Mouse (Mus musculus) lung, postnatal 0 days (tissue): ENCODE measurements around the gene Slamf8. TPM values are rescaled to one million over a fixed set of nuclear protein-coding genes. Genes with fewer than 3 reads are reported as not detected.

ENCODE experiments used
- ATAC-seq: fragments of 200-750 bp; cut with Nextera tagmentation; 2 replicates; pipeline ENCODE4 v1.8.0; 2017; ENCODE audit warnings: moderate library complexity
- DNase-seq: peaks from one replicate; pipeline ENCODE4 v3.0.0-alpha.2; 2016; ENCODE audit warnings: low spot score
- H3K27ac ChIP-seq: fragments of 300-500 bp; sonication (generic); 2 replicates; pipeline ENCODE4 v1.5.1; 2014; ENCODE audit warnings: antibody characterized with exemption, mild to moderate bottlenecking, low read length, mixed read lengths
- H3K27me3 ChIP-seq: fragments of 300-500 bp; sonication (generic); replicated peaks from 2 replicates; pipeline ENCODE4 v1.6.1; 2014; ENCODE audit warnings: low read length, mixed read lengths; ENCODE audit not compliant: insufficient read depth
- H3K36me3 ChIP-seq: fragments of 300-500 bp; sonication (generic); 2 replicates; pipeline ENCODE4 v1.6.1; 2014; ENCODE audit warnings: low read length, mixed read lengths; ENCODE audit not compliant: insufficient read depth
- H3K4me1 ChIP-seq: fragments of 300-500 bp; sonication (generic); 2 replicates; pipeline ENCODE4 v1.6.1; 2014; ENCODE audit warnings: antibody characterized with exemption, low read depth, low read length, mixed read lengths; ENCODE audit not compliant: insufficient read depth
- H3K4me2 ChIP-seq: fragments of 300-500 bp; sonication (generic); replicated peaks from 2 replicates; pipeline ENCODE4 v1.6.1; 2014; ENCODE audit warnings: low read depth, mild to moderate bottlenecking, low read length, moderate library complexity, mixed read lengths
- H3K4me3 ChIP-seq: fragments of 300-500 bp; sonication (generic); 2 replicates; pipeline ENCODE4 v1.5.1; 2014; ENCODE audit warnings: low read depth, low read length
- H3K9ac ChIP-seq: fragments of 300-500 bp; sonication (generic); replicated peaks from 2 replicates; pipeline ENCODE4 v1.6.1; 2014; ENCODE audit warnings: low read depth, mild to moderate bottlenecking
- H3K9me3 ChIP-seq: fragments of 300-500 bp; sonication (generic); 2 replicates; pipeline ENCODE4 v1.6.1; 2016; ENCODE audit warnings: low read length, mixed read lengths
- CTCF ChIP-seq: IDR thresholded peaks from 2 replicates; pipeline ENCODE4 v1.5.1; 2016; ENCODE audit warnings: antibody characterized with exemption, mild to moderate bottlenecking
- EP300 ChIP-seq: IDR thresholded peaks from 2 replicates; pipeline ENCODE4 v1.6.1; 2016; ENCODE audit warnings: antibody characterized with exemption, mild to moderate bottlenecking, control low read depth
- WGBS: fragments of 180-500 bp; shearing (Covaris S2); extraction: QIAGEN DNeasy Blood & Tissue Kit; methylation state at CpG from one replicate; pipeline ENCODE4 v1.1.7; 2014; 5-methylcytosine and 5-hydroxymethylcytosine counted together
- polyA plus RNA-seq: library from polyadenylated mRNA; unstranded; fragments of >200 nt; fragmentation: Nextera tagmentation; extraction: Ambion mirVana; gene quantifications from 2 replicates; pipeline ENCODE4 v1.2.1, GENCODE M21; 2015

Gene Slamf8
- polyA plus RNA-seq, 1 experiment from 2014 or later: 0.07 TPM

- ATAC-seq (no peak), DNase-seq (peak; percentile 64)
- TF ChIP-seq CTCF (peak; percentile 75), EP300 (no peak)
- H3K4me2 ChIP-seq: no peak overlapping the region
- no peak overlapping the region for H3K4me3 ChIP-seq
- WGBS: 35% methylated on average over 1 of the region's 1 CpGs
- H3K4me1 ChIP-seq: no peaks in the 10 kb centered on the region
- no peaks in the 10 kb centered on the region; the same call in 1 of the 2 replicates for H3K27me3 ChIP-seq
- H3K36me3 ChIP-seq: no peaks in the 10 kb centered on the region
- no peak overlapping the region for H3K27ac ChIP-seq
- no peak overlapping the region for H3K9ac ChIP-seq
- no peaks in the 10 kb centered on the region for H3K9me3 ChIP-seq
Measured at GRCm38 (mm10) chr1:172612745-172613144, 22.4 kb upstream of the Slamf8 start.

- no peak overlapping the region for H3K27ac ChIP-seq
- no peaks in the 10 kb centered on the region for H3K9me3 ChIP-seq
Measured at GRCm38 (mm10) chr1:172611304-172611703, 20.9 kb upstream of the Slamf8 start.

DNA sequence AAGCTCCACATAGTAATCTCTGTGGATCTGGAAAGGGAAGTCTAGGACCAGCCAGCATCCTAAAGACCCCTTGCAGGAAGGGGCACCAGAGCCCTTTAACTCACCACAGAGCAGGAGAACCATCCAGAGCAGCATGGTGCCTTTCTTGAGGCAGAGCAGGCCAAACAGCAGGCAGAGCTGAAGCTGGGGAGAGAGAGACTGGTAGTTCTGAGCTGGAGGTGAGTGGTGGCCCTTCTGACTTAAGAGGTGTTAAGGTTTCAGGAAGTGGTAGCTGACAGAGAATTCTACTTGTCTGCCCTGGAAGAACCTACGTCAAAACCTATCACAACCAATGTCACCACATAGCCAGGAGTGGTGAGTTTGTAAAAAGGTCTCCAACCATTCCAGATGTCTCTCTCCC is 12.0 kb upstream of the Slamf8 start, which contains the start of gene Fcrl6:
Fcrl6 (minus strand) TSS at position 226 of the 400 bp plus-strand sequence.
- H3K4me1 ChIP-seq: no peaks in the 10 kb centered on the region

More at GRCm38 (mm10) chr1:172611304-172611703, 20.9 kb upstream of the Slamf8 start:
- Histone ChIP-seq H3K4me3 (no peak overlapping the region), H3K27me3 (no peaks in the 10 kb centered on the region), H3K4me1 (no peaks in the 10 kb centered on the region), H3K9ac (no peak overlapping the region), H3K4me2 (no peak overlapping the region), H3K36me3 (no peaks in the 10 kb centered on the region)
- ATAC-seq (no peak), DNase-seq (no peak)
- TF ChIP-seq EP300: no peak
- 64% methylated on average over 10 of the region's 10 CpGs for WGBS

GRCm38 (mm10) chr1:172594495-172594894 is 4.1 kb upstream of the Slamf8 start:
- no peaks in the 10 kb centered on the region for H3K27me3 ChIP-seq
- ATAC-seq: no peak
- H3K4me1 ChIP-seq: no peaks in the 10 kb centered on the region
- H3K27ac ChIP-seq: no peak overlapping the region
- peak; percentile 19 for DNase-seq
- H3K9ac ChIP-seq: no peak overlapping the region
- H3K9me3 ChIP-seq: no peaks in the 10 kb centered on the region
- H3K36me3 ChIP-seq: no peaks in the 10 kb centered on the region
- no peak overlapping the region for H3K4me3 ChIP-seq
- TF ChIP-seq EP300 (no peak), CTCF (peak; percentile 76)
- no peak overlapping the region for H3K4me2 ChIP-seq

More for the DNA sequence above, 12.0 kb upstream of the Slamf8 start, which contains the start of gene Fcrl6:
- Histone ChIP-seq H3K9me3 (no peaks in the 10 kb centered on the region), H3K27me3 (no peaks in the 10 kb centered on the region), H3K36me3 (no peaks in the 10 kb centered on the region), H3K4me3 (no peak within 1 kb of the TSS), H3K4me2 (no peak within 1 kb of the TSS), H3K9ac (no peak within 1 kb of the TSS), H3K27ac (no peak within 1 kb of the TSS)
- no peak for ATAC-seq
- no peak for DNase-seq
- WGBS: 33% methylated on average over 1 of the region's 1 CpGs
- TF ChIP-seq CTCF (no peak), EP300 (no peak)

DNA sequence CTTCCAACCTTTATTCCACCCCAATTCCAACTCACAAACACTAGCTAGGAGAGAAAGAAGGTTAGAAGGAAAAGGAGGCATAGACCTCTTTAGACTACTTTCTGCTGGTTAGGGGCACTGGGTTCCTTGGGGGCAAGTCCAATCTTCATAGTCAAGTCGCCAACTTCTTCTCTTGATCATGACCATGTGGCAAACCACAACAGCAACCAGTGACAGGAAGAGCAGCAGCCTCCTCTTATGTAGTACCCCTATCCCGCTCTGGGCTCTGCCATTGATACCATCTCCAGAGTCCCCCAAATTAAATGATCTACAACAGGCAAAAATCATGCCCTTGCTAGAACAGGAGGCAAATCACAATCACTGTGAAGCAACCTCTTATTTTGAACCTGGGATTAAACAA is 3.6 kb upstream of the Slamf8 start:
- no peaks in the 10 kb centered on the region for H3K9me3 ChIP-seq
- ATAC-seq (no peak), DNase-seq (no peak)
- H3K4me3 ChIP-seq: no peak overlapping the region
- no peaks in the 10 kb centered on the region for H3K4me1 ChIP-seq
- no peaks in the 10 kb centered on the region for H3K27me3 ChIP-seq
- no peak overlapping the region for H3K27ac ChIP-seq
- no peaks in the 10 kb centered on the region for H3K36me3 ChIP-seq
- no peak overlapping the region for H3K4me2 ChIP-seq
- WGBS: 62% methylated on average over 2 of the region's 2 CpGs
- TF ChIP-seq EP300 (no peak), CTCF (no peak)
- no peak overlapping the region for H3K9ac ChIP-seq

DNA sequence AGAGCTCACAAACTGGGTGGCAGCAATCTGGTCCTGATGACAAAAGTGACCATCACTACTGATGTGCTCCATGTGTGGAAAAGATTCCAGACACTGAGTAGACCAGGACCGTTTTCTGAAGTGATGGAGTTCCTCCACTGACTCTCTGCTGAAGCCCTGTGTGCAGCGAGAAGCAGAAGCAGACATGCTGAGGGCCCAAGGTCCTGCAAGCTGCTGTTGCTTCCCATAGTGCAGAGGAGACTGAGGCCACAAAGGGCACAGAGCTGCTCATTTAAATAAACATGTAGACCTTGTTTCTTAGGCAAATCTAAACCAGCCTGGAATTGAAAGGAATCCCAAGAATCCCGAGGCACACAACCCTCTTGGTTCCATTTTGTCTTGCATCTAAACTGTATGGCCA is 3.0 kb upstream of the Slamf8 start:
- H3K4me2 ChIP-seq: no peak overlapping the region
- ATAC-seq (no peak), DNase-seq (no peak)
- H3K4me1 ChIP-seq: no peaks in the 10 kb centered on the region
- H3K36me3 ChIP-seq: no peaks in the 10 kb centered on the region
- WGBS: 67% methylated on average over 3 of the region's 3 CpGs
- TF ChIP-seq EP300: no peak
- no peak for TF ChIP-seq CTCF
- no peak overlapping the region for H3K4me3 ChIP-seq
- no peak overlapping the region for H3K27ac ChIP-seq
- no peaks in the 10 kb centered on the region for H3K9me3 ChIP-seq
- no peaks in the 10 kb centered on the region for H3K27me3 ChIP-seq
- no peak overlapping the region for H3K9ac ChIP-seq
